Mouse (Mus musculus): ENCODE results near the gene Tpsg1. TPM values are rescaled to one million over a fixed set of nuclear protein-coding genes. Genes with fewer than 3 reads are reported as not detected.

Tpsg1 gene
- polyA plus RNA-seq (2012; rRNA removed), result 0.28 and 0.70 TPM in 2 replicates

DNA sequence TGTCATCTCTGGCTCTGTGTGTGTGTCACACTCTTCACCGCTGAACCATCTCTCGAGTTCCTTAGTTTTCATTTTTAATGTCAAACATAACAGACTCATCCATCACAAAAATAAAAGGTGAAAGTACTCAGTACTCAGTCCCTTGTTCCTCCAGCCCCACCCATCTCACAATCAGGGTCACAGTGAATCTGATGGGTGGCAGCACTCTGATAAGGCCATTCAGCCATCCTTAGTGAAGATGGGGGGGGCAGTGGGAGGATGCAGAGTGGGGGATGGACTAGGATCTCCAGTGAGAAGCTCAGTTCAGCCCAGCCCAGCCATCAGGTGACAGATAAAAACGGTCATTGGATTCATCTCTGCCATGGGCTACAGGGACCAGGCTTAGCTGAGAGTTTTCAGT is at the start of gene Tpsg1:
Gene Tpsg1 (plus strand): TSS at position 301 of the 400 bp plus-strand sequence.

DNA sequence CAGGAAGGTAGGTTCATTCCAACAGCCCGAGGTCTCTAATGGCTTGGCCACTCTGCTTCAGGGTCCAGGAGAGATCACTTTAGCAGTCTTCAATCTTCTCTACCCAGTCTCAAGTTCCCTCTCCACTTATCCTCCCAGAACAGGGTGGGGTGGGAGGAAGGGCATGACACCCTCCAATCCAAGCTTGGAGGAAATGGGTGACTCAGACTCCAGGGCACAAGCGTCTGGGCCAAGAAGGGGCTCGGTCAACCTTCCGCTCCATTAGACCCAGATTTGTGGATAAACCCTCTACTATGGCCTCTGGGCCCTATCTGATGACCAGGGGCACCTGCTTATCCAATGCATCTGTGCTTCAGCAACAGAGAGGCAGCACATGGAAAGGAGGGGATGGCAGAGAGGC is 23.6 kb upstream of the Tpsg1 start, which contains the start of gene Tpsab1:
Gene Tpsab1 (minus strand): TSS at position 101 of the 400 bp plus-strand sequence.

DNA sequence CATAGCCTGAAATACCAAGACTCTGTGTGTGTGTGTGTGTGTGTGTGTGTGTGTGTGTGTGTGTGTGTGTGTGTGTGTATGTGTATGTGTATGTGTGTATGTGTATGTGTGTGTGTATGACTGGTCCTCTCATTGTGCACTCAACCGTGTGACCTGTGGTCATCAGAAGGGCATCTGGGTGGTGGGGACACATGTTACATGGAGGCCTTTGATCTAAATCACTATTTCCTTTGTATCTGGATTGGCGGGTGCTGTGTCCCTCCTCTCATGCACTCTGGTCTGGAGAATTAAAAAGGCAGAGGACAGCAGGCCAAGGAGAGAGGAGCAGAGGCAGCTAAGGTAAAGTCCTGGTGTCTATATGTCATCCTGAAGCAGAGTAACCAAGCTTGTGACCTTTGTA is 3.1 kb upstream of the Tpsg1 start, which contains the start of gene Tpsb2:
Gene Tpsb2 (plus strand): TSS at position 301 of the 400 bp plus-strand sequence.

Other genes with a start within 250 kb of the Tpsg1 start
- gene Ptx4, start 248.5 kb upstream of the Tpsg1 start, polyA plus RNA-seq (2012; rRNA removed), result 0.02 TPM in 1 of 2 replicates, not detected in the other
- gene Clcn7, start 235.9 kb upstream of the Tpsg1 start, polyA plus RNA-seq (2012; rRNA removed), result 6.7 and 8.2 TPM in 2 replicates
- 0.02 and 0.03 TPM in 2 replicates for gene Ccdc154, start 206.8 kb upstream of the Tpsg1 start, polyA plus RNA-seq (2012; rRNA removed)
- gene Gm38655, start 193.8 kb upstream of the Tpsg1 start, polyA plus RNA-seq (2012; rRNA removed), result not detected in 2 replicates
- gene BC003965, start 184.7 kb upstream of the Tpsg1 start, polyA plus RNA-seq (2012; rRNA removed), result 13.3 and 13.8 TPM in 2 replicates
- 30.9 and 38.3 TPM in 2 replicates for gene Unkl, start 180.9 kb upstream of the Tpsg1 start, polyA plus RNA-seq (2012; rRNA removed)
- 10.3 and 11.4 TPM in 2 replicates for gene Gnptg, start 129.1 kb upstream of the Tpsg1 start, polyA plus RNA-seq (2012; rRNA removed)
- 13.1 and 15.0 TPM in 2 replicates for gene Tsr3, start 129.1 kb upstream of the Tpsg1 start, polyA plus RNA-seq (2012; rRNA removed)
- 0.23 and 0.25 TPM in 2 replicates for gene Baiap3, start 112.9 kb upstream of the Tpsg1 start, polyA plus RNA-seq (2012; rRNA removed)
- gene Ube2i, start 94.7 kb upstream of the Tpsg1 start, polyA plus RNA-seq (2012; rRNA removed), result 162 and 191 TPM in 2 replicates
- gene Prss34, start 70.9 kb upstream of the Tpsg1 start, polyA plus RNA-seq (2012; rRNA removed), result 0.67 and 0.69 TPM in 2 replicates
- gene Prss28, start 60.6 kb upstream of the Tpsg1 start, polyA plus RNA-seq (2012; rRNA removed), result not detected in 2 replicates
- gene Prss29, start 50.6 kb upstream of the Tpsg1 start, polyA plus RNA-seq (2012; rRNA removed), result not detected in 2 replicates
- gene Tpsab1, start 23.7 kb upstream of the Tpsg1 start, polyA plus RNA-seq (2012; rRNA removed), result 0.02 TPM in 1 of 2 replicates, not detected in the other
- 0.07 and 0.16 TPM in 2 replicates for gene Tpsb2, start 3.0 kb upstream of the Tpsg1 start, polyA plus RNA-seq (2012; rRNA removed)
- 1.0 and 1.3 TPM in 2 replicates for gene Cacna1h, start 64.5 kb downstream of the Tpsg1 start, polyA plus RNA-seq (2012; rRNA removed)
- gene Tekt4, start 85.3 kb downstream of the Tpsg1 start, polyA plus RNA-seq (2012; rRNA removed), result 0.06 TPM in 1 of 2 replicates, not detected in the other
- not detected in 2 replicates for gene Sstr5, start 128.0 kb downstream of the Tpsg1 start, polyA plus RNA-seq (2012; rRNA removed)
- gene Sox8, start 201.4 kb downstream of the Tpsg1 start, polyA plus RNA-seq (2012; rRNA removed), result 0.01 and 0.15 TPM in 2 replicates
- gene Lmf1, start 209.8 kb downstream of the Tpsg1 start, polyA plus RNA-seq (2012; rRNA removed), result 3.2 and 4.0 TPM in 2 replicates

Measured in liver, embryonic 14 days (tissue).